Mouse (Mus musculus) stomach, embryonic 16.5 days (tissue): ENCODE results near the gene Slc16a1. TPM values are rescaled to one million over a fixed set of nuclear protein-coding genes. Genes with fewer than 3 reads are reported as not detected.

Experiments used
- ATAC-seq: fragments of 200-750 bp; cut with Nextera tagmentation; 2 replicates; pipeline ENCODE4 v1.8.0; 2017; ENCODE audit warnings: moderate number of reproducible peaks, moderate TSS enrichment; ENCODE audit not compliant: insufficient read depth, low FRiP score
- H3K27ac ChIP-seq: fragments of 300-500 bp; sonication (generic); 2 replicates; pipeline ENCODE4 v1.5.1; 2014; ENCODE audit warnings: low read length
- H3K27me3 ChIP-seq: fragments of 300-500 bp; sonication (generic); 2 replicates; pipeline ENCODE4 v1.6.1; 2014; ENCODE audit warnings: low read length, control low read depth, mixed read lengths; ENCODE audit not compliant: control insufficient read depth, insufficient read depth
- H3K36me3 ChIP-seq: fragments of 300-500 bp; sonication (generic); 2 replicates; pipeline ENCODE4 v1.6.1; 2014; ENCODE audit warnings: low read length; ENCODE audit not compliant: control insufficient read depth, insufficient read depth
- H3K4me1 ChIP-seq: fragments of 300-500 bp; sonication (generic); 2 replicates; pipeline ENCODE4 v1.6.1; 2014; ENCODE audit warnings: low read length, control low read depth, mixed read lengths; ENCODE audit not compliant: control insufficient read depth, insufficient read depth
- H3K4me2 ChIP-seq: fragments of 300-500 bp; sonication (generic); 2 replicates; pipeline ENCODE4 v1.6.1; 2014; ENCODE audit warnings: low read depth, low read length, mixed read lengths
- H3K4me3 ChIP-seq: fragments of 300-500 bp; sonication (generic); replicated peaks from 2 replicates; pipeline ENCODE4 v1.5.1; 2014; ENCODE audit warnings: mild to moderate bottlenecking, low read length
- H3K9ac ChIP-seq: fragments of 300-500 bp; sonication (generic); 2 replicates; pipeline ENCODE4 v1.6.1; 2014; ENCODE audit warnings: low read length
- H3K9me3 ChIP-seq: fragments of 300-500 bp; sonication (generic); replicated peaks from 2 replicates; pipeline ENCODE4 v1.6.1; 2016; ENCODE audit warnings: low read length, control low read depth; ENCODE audit not compliant: control insufficient read depth
- WGBS: fragments of 180-500 bp; shearing (Covaris S2); extraction: QIAGEN DNeasy Blood & Tissue Kit; methylation state at CpG from one replicate; pipeline ENCODE4 v1.1.7; 2014; 5-methylcytosine and 5-hydroxymethylcytosine counted together
- polyA plus RNA-seq: library from polyadenylated mRNA; unstranded; fragments of >200 nt; fragmentation: Nextera tagmentation; extraction: Ambion mirVana; gene quantifications from 2 replicates; pipeline ENCODE4 v1.2.1, GENCODE M21; 2015

Gene Slc16a1
- polyA plus RNA-seq, 1 experiment from 2014 or later: 36.6 TPM

- WGBS: 81% methylated on average over 3 of the region's 3 CpGs
- Histone ChIP-seq H3K9ac (no peak overlapping the region), H3K36me3 (no peaks in the 10 kb centered on the region), H3K27ac (no peak overlapping the region), H3K4me2 (no peak overlapping the region), H3K4me1 (peaks cover 7% of the 10 kb centered on the region; the same call in 1 of the 2 replicates), H3K4me3 (no peak overlapping the region), H3K9me3 (no peaks in the 10 kb centered on the region), H3K27me3 (no peaks in the 10 kb centered on the region)
- no peak for ATAC-seq
Observed at GRCm38 (mm10) chr3:104611951-104612350, 26.5 kb upstream of the Slc16a1 start.

GRCm38 (mm10) chr3:104613102-104613501 is 25.4 kb upstream of the Slc16a1 start:
- Histone ChIP-seq H3K9ac (no peak overlapping the region), H3K27me3 (no peaks in the 10 kb centered on the region), H3K36me3 (no peaks in the 10 kb centered on the region), H3K4me2 (no peak overlapping the region), H3K9me3 (no peaks in the 10 kb centered on the region), H3K27ac (no peak overlapping the region), H3K4me3 (no peak overlapping the region), H3K4me1 (peaks cover 7% of the 10 kb centered on the region; the same call in 1 of the 2 replicates)
- 61% methylated on average over 5 of the region's 5 CpGs for WGBS
- ATAC-seq: no peak

- Histone ChIP-seq H3K27ac (no peak overlapping the region), H3K27me3 (no peaks in the 10 kb centered on the region), H3K4me3 (no peak overlapping the region), H3K9ac (no peak overlapping the region), H3K4me2 (no peak overlapping the region), H3K36me3 (no peaks in the 10 kb centered on the region), H3K9me3 (no peaks in the 10 kb centered on the region), H3K4me1 (peaks cover 7% of the 10 kb centered on the region; the same call in 1 of the 2 replicates)
- WGBS: 90% methylated on average over 1 of the region's 1 CpGs
- ATAC-seq: no peak
Observed at GRCm38 (mm10) chr3:104614081-104614480, 24.4 kb upstream of the Slc16a1 start.

DNA sequence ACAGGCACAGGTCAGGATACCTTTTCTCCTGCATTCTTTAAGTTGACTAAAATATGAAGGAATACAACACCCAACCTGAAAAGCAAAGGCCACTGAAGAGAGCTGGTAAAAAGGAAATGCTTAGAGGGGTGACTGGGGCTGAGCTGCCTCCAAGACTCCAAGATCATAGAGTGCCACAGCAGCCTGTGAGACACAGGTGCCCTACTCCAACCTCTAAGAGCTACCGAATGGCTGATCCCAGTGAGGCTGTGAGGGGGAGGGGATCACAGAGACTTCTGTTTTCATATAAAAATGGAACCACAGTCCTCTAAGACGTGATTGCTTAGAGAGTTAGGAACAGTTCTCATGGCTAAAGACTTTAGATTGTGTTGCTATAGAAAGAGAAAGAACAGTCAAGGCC is 23.3 kb upstream of the Slc16a1 start:
- Histone ChIP-seq H3K4me2 (no peak overlapping the region), H3K9ac (no peak overlapping the region), H3K27me3 (no peaks in the 10 kb centered on the region), H3K4me3 (no peak overlapping the region), H3K27ac (no peak overlapping the region), H3K36me3 (no peaks in the 10 kb centered on the region), H3K9me3 (no peaks in the 10 kb centered on the region), H3K4me1 (0 out of 2 replicates have a peak, but pooled peaks cover 3% of the 10 kb centered on the region)
- 76% methylated on average over 2 of the region's 2 CpGs for WGBS
- ATAC-seq: no peak

DNA sequence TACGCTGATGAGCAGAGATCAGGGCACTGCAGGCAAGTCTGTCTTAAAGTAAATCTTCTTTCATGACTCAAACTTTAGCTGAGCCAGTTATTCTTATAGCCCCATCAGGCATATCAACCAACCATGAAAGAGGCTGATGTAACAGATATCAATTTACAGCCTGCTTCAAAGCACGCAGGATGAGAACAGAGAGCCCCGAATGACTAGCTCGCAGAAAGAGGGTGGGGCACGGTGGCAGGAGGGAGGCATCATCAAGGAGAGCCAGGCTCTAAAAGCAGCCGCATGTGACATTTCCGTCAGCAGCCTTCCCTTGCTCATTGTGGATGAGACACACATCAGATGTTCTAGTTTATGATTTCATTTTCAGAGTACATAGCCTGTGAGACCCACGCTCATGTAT is 22.3 kb upstream of the Slc16a1 start:
- no peaks in the 10 kb centered on the region for H3K36me3 ChIP-seq
- no peaks in the 10 kb centered on the region for H3K27me3 ChIP-seq
- no peak for ATAC-seq
- no peak overlapping the region for H3K9ac ChIP-seq
- H3K27ac ChIP-seq: no peak overlapping the region
- WGBS: 36% methylated on average over 8 of the region's 8 CpGs
- no peaks in the 10 kb centered on the region for H3K4me1 ChIP-seq
- no peak overlapping the region for H3K4me3 ChIP-seq
- H3K4me2 ChIP-seq: no peak overlapping the region
- H3K9me3 ChIP-seq: no peaks in the 10 kb centered on the region

GRCm38 (mm10) chr3:104621841-104622240 is 16.6 kb upstream of the Slc16a1 start:
- H3K27ac ChIP-seq: no peak overlapping the region
- no peaks in the 10 kb centered on the region for H3K27me3 ChIP-seq
- no peaks in the 10 kb centered on the region for H3K36me3 ChIP-seq
- no peak for ATAC-seq
- no peak overlapping the region for H3K4me2 ChIP-seq
- H3K9me3 ChIP-seq: no peaks in the 10 kb centered on the region
- WGBS: 50% methylated on average over 1 of the region's 1 CpGs
- no peak overlapping the region for H3K4me3 ChIP-seq
- H3K4me1 ChIP-seq: no peaks in the 10 kb centered on the region
- no peak overlapping the region for H3K9ac ChIP-seq

- H3K27ac ChIP-seq: no peak overlapping the region
- no peaks in the 10 kb centered on the region for H3K4me1 ChIP-seq
- H3K9ac ChIP-seq: no peak overlapping the region
- H3K4me3 ChIP-seq: no peak overlapping the region
- ATAC-seq: no peak
- 66% methylated on average over 2 of the region's 2 CpGs for WGBS
- no peaks in the 10 kb centered on the region for H3K27me3 ChIP-seq
- H3K4me2 ChIP-seq: no peak overlapping the region
- H3K36me3 ChIP-seq: no peaks in the 10 kb centered on the region
- H3K9me3 ChIP-seq: no peaks in the 10 kb centered on the region
Observed at GRCm38 (mm10) chr3:104629810-104630209, 8.7 kb upstream of the Slc16a1 start.

DNA sequence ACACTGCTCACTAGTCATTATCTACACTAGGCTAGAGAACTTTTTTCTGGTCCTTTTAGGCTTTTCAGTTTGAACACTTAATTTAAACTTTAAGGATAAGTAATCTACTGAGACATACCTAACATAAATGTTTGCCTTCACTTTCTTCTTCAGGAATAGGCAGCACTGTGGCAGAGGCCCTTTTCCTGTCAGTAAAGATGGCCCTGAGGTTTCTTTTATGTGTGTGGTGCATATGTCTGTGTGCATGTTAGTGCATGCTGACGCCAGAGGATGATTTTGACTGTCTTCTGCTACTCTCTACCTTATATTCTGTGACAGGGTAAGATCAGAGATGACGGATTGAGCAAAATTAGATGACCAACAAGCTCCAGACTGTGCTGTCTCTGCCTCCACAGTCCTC is 7.5 kb upstream of the Slc16a1 start:
- 83% methylated on average over 2 of the region's 2 CpGs for WGBS
- no peak overlapping the region for H3K9ac ChIP-seq

DNA sequence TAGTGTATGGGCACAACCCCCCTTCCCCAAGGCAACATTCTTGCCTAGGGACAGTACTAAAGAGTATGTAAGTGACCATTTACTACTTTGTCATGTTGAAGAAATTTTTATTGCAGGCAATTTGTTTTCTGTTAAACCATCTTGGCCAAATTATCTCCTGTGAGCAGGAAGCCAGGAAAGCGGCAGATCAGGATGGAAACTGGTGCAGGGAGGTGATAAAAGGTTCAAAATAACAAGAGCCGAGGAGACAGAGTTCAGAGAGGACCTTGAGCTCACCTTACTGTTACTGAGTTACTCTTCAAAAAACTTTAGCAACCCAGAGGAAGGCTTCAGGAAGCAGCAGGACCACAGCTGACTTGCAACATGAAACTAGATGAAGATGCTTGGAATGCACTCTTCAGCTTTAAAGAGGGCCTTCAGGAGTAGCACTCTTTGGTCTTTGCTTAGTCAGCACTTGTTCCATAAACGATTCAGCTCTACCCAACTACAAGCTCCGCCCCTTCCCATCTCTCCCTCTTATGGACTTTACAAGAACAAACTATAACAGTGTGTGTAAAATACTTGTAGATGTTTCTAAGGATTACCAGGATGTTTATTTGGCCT is 5.8 kb upstream of the Slc16a1 start:
- Histone ChIP-seq H3K36me3 (no peaks in the 10 kb centered on the region), H3K4me2 (no peak overlapping the region), H3K9me3 (no peaks in the 10 kb centered on the region), H3K27me3 (no peaks in the 10 kb centered on the region), H3K4me3 (no peak overlapping the region), H3K27ac (no peak overlapping the region), H3K4me1 (no peaks in the 10 kb centered on the region), H3K9ac (no peak overlapping the region)
- no peak for ATAC-seq
- WGBS: 68% methylated on average over 4 of the region's 4 CpGs

More for the DNA sequence above, 7.5 kb upstream of the Slc16a1 start:
- ATAC-seq: no peak
- no peaks in the 10 kb centered on the region for H3K36me3 ChIP-seq
- H3K27me3 ChIP-seq: no peaks in the 10 kb centered on the region
- H3K4me2 ChIP-seq: no peak overlapping the region
- H3K4me3 ChIP-seq: no peak overlapping the region
- H3K4me1 ChIP-seq: no peaks in the 10 kb centered on the region
- H3K27ac ChIP-seq: no peak overlapping the region
- H3K9me3 ChIP-seq: no peaks in the 10 kb centered on the region
